Mouse (Mus musculus): ENCODE data around the gene Tmod3.
"Not testable (repeated sequence)": the region's sequence is repeated elsewhere in the genome, so short reads cannot be mapped to it uniquely, and the experiment has no call there.

Tmod3 gene

DNA sequence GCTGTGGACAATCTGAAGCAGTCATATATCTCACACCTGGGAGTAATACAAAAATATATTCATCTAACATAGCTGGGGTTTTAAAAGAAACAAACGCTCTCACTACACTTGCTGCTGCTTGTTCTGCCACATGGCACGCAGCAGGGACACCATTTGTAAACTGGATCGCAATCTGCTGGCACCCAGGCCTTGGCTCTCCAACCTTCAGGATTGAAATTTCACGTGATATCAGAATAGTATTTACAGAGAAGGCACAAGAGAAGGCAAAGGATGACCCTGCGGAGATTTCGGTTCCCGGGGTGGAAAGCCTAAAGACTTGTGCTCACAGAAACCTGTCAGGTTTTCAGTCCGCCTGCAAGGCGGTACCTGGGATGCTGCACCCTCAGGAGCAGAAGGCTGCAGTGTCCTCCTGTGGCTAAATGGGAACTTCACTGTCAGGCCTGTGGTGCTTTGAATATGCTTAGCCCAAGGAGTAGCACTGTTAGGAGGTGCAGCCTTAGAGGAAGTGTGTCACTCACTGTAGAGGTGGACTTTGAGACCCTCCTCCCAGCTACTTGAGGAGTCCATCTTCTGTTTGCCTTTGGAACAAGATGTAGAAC lies 65.0 kb downstream of the Tmod3 start:
- no peak for DNase-seq (ENCODE audit: low read depth)

DNA sequence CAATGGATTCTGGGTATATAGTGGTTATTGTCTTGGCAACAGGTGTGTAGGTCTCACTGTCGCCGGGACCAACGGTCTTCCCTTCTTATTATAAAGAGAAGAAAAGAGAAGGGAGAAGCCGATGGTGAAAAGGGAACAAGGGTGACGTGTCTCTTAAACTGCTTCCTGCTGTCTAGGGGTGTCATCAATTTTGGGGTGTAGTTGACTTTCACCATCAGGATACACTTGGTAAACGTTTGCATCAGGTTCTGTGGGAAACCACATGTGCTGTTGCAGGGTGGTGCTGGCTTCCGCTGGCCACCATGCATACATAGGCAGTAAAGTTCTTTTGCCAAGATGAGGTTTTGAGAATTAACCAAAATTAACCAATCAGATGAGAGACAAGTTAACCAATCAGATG lies 71.2 kb downstream of the Tmod3 start:
- DNase-seq (ENCODE audit: low read depth) = not testable (repeated sequence)

DNA sequence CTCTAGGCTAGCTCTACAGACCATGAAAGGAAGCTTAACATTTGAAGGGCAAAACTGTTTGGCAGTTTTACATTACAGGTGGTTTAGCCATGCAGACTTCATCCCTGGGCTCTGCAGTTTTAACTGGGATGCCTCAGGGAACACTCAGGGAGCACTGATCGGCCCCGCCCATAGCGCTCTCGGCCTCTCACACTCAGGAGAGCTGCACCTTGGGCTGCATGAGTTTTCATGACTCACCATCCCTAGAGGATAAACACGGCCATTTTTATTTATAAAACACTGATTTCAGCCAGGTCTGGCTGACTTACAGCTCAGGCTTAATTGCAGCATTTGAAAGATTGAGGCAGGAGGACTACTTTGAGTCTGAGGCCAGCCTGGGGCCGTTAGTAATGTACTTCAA lies 74.2 kb downstream of the Tmod3 start:
- peak; percentile 74 for DNase-seq (ENCODE audit: low read depth)

DNA sequence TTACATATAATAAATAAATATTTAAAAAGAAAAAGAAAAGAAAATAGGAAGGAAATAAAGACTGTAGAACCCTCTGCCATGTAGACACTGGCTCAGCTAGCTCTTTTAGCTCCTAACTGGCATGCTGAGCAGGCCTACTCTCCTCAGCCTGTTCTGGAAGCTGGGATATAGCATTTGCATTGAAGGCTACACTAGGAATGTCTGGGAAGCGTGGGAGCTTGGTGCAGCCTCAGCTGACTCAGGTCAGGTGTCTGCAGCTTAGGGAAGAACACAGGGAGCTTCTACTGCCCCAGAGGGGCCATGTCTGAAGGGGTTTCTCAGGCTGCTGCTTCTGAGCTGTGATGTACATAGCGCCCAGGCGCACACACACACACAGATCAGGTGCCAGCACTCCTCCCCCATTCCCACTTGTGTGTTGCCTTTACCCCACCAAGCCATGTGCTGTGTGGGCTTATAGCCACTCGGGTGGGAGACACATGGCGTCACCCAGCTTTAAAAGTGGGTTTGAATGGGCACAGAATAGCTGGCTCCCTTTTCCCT lies 78.9 kb downstream of the Tmod3 start:
- DNase-seq (ENCODE audit: low read depth) = no peak

DNA sequence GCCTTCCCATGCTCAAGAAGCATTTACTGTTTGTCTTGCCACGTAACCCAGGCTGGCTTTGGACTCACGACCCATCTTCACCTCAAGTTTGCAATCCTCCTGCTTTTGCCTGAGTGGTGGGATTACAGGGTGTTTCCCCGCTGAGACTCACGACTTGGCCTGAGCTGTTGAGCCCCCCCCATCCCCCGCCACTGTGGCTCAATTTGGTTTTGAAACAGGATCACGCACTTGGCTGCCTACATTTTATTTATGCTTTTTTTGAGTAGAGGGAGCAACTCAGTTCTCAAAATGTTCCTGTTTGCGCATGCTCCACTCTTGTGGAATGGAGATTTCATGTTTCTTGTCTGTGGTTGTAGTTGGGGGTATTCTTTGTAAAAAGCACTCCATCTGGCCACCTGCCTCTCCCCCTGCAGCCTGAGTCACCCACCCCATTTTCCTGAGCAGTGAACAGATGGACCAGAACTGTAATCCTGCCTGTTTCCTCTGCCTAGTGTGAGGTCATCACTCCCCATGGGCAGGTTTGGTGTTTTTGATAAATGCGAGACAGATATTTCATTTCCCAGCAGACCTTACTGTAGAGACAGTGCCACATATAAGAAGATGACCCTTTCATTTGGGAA lies 80.2 kb downstream of the Tmod3 start:
- peak; percentile 18 for DNase-seq (ENCODE audit: low read depth)

DNA sequence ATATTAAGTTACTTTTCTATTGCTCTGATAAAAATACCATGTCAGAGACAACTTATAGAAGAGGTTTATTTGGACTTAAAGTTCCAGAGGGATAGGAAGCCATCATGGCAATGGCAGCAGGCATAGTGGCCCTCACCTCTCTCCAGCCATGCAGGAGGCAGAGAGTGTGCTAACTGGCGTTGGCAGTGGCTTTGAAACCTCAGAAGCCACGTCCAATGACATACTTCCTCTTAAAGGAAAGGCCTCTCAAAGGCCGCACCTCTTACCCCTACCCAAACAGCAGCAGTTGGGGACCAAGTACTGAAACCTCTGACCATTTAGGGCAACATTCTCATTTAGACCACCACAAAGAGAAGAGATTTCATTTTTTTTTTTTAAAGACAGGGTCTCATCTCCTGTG lies 82.2 kb downstream of the Tmod3 start:
- no peak for DNase-seq (ENCODE audit: low read depth)

DNA sequence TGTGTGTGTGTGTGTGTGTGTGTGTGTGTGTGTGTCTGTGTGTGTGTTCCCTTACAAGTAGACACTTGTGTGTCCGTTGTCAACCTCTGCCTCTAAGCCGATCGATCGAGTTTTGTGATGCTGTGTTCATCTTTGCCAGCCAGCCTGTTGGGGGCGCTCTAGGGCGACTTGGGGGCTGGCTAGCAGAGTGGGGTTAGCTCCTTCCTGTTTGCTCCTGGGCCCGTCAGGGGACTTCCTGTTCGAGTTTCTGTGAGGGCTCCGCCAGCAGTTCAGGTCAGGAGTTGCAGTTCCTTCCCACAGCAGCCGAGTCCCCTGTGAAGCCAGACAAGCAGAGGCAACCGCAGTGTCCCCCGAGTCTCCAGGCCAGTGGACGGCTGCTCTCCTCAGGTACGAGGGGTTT lies 91.2 kb downstream of the Tmod3 start:
- no peak for DNase-seq (ENCODE audit: low read depth)

DNA sequence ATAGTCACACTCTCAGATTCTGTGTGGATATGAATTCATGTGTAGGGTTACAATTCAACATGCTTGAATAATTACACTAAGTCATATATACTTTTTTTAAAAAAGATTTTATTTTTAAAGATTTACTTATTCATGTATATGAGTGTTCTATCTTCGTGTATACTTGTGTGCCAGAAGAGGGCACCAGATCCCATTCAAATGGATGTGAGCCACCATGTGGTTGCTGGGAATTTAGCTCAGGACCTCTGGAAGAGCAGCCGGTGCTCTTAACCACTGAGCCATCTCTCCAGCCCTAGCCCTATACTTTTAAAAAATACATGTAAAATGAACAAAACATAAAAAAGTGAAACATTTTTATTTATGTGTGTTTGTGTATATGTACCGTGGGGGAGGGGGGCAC lies 91.9 kb downstream of the Tmod3 start:
- no peak for DNase-seq (ENCODE audit: low read depth)

DNA sequence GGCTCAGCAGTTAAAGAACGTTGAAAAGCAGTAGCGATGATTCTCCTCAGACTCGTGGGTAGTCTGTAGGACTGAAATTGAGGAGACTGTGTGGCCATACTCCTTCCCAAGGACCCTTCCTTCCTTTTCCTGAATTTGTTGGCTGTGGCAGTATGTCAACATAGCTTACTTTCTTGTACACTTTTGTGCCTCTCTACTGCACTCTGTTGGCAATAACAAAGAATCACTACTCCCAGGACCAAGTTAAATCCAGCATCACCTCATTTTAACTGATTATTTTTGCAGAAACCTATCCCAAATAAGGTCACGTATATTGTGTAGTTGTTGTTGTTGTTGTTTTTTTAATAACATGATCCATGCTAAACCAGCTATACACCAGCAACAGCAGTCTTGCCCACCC lies 92.8 kb downstream of the Tmod3 start:
- DNase-seq (ENCODE audit: low read depth) = peak; percentile 25

DNA sequence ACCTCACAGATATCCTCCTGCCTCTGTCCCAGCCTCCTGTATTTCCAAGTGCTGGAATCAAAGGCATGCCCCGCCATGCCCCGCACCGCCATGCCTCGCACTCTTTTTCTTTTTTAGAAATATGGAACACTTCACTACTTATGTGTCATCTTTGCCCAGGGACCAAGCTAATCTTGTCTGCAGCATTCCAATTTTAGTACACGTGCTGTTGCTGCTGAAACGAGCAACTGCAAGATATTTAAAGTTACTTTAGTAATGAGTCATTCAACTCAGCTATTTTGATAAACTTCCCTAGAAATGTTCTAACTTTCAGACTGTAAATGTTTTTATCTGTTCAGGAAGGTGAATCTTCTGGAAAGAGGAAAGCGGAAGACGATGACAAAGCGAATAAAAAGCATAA lies 93.6 kb downstream of the Tmod3 start:
- peak; percentile 21 for DNase-seq (ENCODE audit: low read depth)

DNA sequence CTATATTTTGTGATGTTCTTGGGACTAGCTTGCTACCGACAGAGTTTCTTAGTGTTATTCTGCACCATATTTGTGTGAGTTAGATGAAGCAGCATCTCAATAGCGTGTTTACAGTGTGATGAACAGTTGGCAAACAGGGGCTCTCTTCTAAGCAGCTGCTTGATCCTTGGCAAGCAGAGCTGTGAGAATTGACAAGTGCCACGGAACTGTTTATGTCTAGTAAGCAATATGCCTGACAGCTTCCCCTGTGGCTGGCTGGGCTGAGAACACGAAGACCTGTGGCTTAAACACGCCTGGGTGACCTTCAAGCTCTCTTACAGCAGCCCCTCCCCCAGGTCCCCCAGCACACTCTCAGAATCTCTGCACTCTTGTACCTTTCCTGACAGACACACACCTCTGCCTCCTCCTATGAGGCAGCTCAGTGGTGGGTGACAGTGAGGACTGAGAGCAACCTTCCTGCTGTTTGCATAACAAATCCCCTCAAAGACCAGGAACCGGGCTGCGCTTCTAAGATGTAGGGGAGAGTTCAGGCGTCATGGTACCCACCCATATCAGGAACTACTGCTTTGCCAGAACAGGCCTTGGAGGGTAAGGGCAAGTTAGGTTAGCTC lies 96.3 kb downstream of the Tmod3 start:
- no peak for DNase-seq (ENCODE audit: low read depth)

DNA sequence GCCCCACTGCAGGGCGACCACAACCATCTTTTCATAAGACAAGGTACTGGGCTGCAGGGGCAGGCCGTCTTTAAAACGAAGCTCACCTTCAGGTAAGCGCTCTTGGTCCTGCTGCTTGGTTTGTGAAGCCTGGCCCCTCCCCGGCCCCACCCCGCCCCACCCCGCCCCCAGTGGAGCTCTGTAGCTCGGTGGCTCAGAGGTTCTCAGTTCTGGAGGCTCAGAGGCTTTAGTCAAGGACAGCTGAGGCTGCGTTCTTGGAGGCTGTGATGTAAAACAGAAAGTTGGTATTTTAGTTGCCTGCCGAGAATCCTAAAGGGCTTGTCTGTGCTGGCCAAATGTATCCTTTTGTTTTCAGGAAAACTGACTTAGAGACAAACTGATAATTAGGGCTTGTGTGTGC lies 103.8 kb downstream of the Tmod3 start:
- no peak for DNase-seq (ENCODE audit: low read depth)

DNA sequence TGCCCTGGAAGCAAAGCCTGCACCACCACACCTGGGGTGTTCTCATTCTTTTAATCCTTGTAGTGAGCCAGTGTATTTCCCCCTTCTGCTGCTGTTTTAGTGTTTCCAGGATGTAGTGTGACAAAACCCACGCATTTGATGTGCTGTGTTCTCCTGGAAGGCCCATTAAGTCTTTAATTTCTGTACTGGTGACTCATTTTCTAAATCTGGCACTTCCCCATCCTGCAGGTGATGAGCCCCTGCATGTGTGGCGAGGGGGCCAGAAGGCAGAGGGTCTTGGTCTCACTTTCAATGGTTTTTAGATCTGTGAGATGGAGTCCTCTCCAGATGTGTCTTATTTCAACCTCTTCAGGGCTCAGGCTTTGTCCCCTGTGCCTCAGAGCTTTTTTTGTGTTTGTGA lies 105.5 kb downstream of the Tmod3 start:
- DNase-seq (ENCODE audit: low read depth) = no peak

DNA sequence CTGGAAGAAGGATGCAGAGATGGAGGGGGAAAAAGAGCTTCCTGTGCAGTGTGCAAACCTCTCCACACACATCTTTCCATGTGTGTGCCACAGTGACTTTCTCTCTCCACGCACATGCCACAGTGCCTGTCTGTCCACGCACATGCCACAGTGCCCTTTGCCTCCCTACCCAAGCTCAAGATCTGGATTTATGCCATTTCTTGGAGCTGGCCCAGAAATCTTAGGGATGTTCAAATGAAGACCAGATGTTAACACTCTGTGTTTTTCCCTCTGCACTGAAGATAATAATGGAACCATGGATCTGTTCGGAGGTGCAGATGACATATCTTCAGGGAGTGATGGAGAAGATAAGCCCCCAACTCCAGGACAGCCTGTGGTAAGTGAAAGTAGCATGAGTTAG lies 111.4 kb downstream of the Tmod3 start:
- peak; percentile 56 for DNase-seq (ENCODE audit: low read depth)

All from NIH3T3 (cell line).